Mouse (Mus musculus): ENCODE measurements around the gene Nrip1. TPM values are rescaled to one million over a fixed set of nuclear protein-coding genes. Genes with fewer than 3 reads are reported as not detected.

Gene Nrip1
- total and polyA plus RNA-seq, 3 experiments, result not detected

DNA sequence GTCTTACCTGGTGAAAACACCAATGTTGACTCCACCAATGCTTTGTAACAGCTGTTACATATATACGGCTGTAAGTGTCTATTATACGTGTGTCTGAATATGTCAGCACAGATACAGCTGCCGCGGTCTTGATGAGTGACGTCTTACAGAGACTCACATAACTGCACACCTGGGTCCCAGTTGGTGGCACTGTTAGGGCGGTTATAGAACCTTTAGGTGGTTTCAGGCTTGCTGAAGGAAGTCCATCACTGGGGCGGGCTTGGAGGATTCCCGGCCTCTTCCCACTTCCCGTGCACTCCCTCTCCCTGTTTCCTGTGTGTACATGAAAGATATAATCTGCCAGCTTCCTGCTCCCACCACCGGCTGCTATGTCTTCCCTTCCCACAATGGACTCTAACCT, 34.4 kb downstream of the Nrip1 start:
- no peak overlapping the region for H3K27ac ChIP-seq (ENCODE audit: insufficient read depth, low read depth)
- no peak for TF ChIP-seq ETS1 (conservative IDR thresholded peaks at IDR 0.05; ENCODE audit: low read depth, low read length)
- H3K4me1 ChIP-seq (ENCODE audit: control insufficient read depth in 1 of 2, insufficient read depth in 2 of 2), result no peaks in the 10 kb centered on the region
- peaks cover 88% of the 10 kb centered on the region for H3K9me3 ChIP-seq (replicated peaks; ENCODE audit: low read length)
- no peaks in the 10 kb centered on the region for H3K36me3 ChIP-seq (replicated peaks in 1 of 2; ENCODE audit: control insufficient read depth in 1 of 2, insufficient read depth in 1 of 2, low read length in 1 of 2)
- H3K4me2 ChIP-seq (ENCODE audit: insufficient read depth, low read depth, poor library complexity, severe bottlenecking), result no peak overlapping the region
- no peak overlapping the region for H3K9ac ChIP-seq (ENCODE audit: insufficient read depth, low read depth)
- H3K4me3 ChIP-seq (replicated peaks in 1 of 3; ENCODE audit: low read depth in 2 of 3, low read length in 2 of 3, poor library complexity in 1 of 3), result no peak overlapping the region
- DNase-seq (ENCODE audit: extremely low read depth), result no peak
- dilution Hi-C loops (cut with MboI; ENCODE audit: extremely low pct_ligation_motif_present, extremely low pct_unique_long_range_greater_than_20kb, low sequenced_read_pairs) (no loop called here), in situ Hi-C loops (cut with MboI; ENCODE audit: low pct_ligation_motif_present, low pct_unique_long_range_greater_than_20kb, low sequenced_read_pairs) (no loop called here)
- H3K79me2 ChIP-seq (replicated peaks; ENCODE audit: control insufficient read depth, extremely low read depth, insufficient read depth, poor library complexity, severe bottlenecking), result no peaks in the 10 kb centered on the region
- H3K27me3 ChIP-seq (replicated peaks), result no peaks in the 10 kb centered on the region

DNA sequence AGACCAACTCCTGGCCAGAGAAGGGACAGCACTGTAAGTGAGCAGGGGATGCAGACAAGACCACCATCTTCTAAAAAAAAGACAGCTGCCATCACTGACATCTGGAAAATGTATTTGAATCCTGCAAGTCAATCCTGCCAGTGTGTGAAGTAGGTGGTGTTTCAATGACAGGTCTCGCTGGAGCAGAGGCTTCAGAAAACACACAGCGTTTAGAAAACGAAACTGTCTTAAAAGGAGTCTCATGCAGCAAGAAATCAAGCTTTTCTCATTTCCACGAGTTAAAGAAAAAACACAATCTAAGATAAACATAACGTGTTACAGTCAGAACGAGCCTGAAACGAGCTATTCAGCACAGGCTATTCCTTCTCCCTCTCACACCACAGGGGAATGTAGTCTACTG, 36.3 kb downstream of the Nrip1 start:
- in situ Hi-C loops (cut with MboI; ENCODE audit: low pct_ligation_motif_present, low pct_unique_long_range_greater_than_20kb, low sequenced_read_pairs), result no loop called here
- H3K79me2 ChIP-seq (replicated peaks; ENCODE audit: control insufficient read depth, extremely low read depth, insufficient read depth, poor library complexity, severe bottlenecking), result no peaks in the 10 kb centered on the region
- dilution Hi-C loops (cut with MboI; ENCODE audit: extremely low pct_ligation_motif_present, extremely low pct_unique_long_range_greater_than_20kb, low sequenced_read_pairs), result no loop called here

DNA sequence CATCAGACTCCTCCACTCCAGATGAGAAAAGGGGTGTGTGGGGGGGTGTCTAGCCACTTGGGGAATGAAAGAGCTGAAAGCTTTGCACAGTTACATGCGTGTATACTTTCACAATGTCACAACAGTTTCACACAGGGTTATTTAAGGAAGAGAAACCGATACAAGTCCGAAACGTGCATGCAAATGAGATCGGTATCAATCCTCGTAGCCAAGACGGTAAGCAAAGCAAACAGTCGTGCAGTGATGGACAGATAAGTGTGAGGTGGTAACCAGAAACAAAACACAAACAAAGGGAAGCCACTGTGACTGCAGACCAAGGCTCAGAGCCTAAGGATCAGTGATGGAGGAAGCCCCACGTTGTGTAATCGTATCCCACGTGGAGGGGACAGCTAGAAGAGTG, 36.7 kb downstream of the Nrip1 start:
- Histone ChIP-seq H3K9me3 (replicated peaks; ENCODE audit: low read length) (peaks cover 84% of the 10 kb centered on the region), H3K9ac (ENCODE audit: insufficient read depth, low read depth) (no peak overlapping the region), H3K4me2 (ENCODE audit: insufficient read depth, low read depth, poor library complexity, severe bottlenecking) (no peak overlapping the region), H3K27me3 (replicated peaks) (no peaks in the 10 kb centered on the region), H3K36me3 (replicated peaks in 1 of 2; ENCODE audit: control insufficient read depth in 1 of 2, insufficient read depth in 1 of 2, low read length in 1 of 2) (no peaks in the 10 kb centered on the region), H3K4me3 (replicated peaks in 1 of 3; ENCODE audit: low read depth in 2 of 3, low read length in 2 of 3, poor library complexity in 1 of 3) (no peak overlapping the region), H3K79me2 (replicated peaks; ENCODE audit: control insufficient read depth, extremely low read depth, insufficient read depth, poor library complexity, severe bottlenecking) (no peaks in the 10 kb centered on the region), H3K27ac (ENCODE audit: insufficient read depth, low read depth) (no peak overlapping the region), H3K4me1 (ENCODE audit: control insufficient read depth in 1 of 2, insufficient read depth in 2 of 2) (no peaks in the 10 kb centered on the region)
- no peak for TF ChIP-seq NELFE (IDR thresholded peaks at IDR 0.05; ENCODE audit: low read depth, low read length)
- TF ChIP-seq ETS1 (conservative IDR thresholded peaks at IDR 0.05; ENCODE audit: low read depth, low read length), result no peak
- TF ChIP-seq IRF4 (IDR thresholded peaks at IDR 0.05; ENCODE audit: low read depth, low read length), result no peak
- no peak for TF ChIP-seq SMC3 (IDR thresholded peaks at IDR 0.05; ENCODE audit: low read depth, low read length)
- TF ChIP-seq CHD2 (IDR thresholded peaks at IDR 0.05; ENCODE audit: low read length), result no peak
- no peak for TF ChIP-seq JUND (conservative IDR thresholded peaks at IDR 0.05; ENCODE audit: low read depth, low read length)
- DNase-seq (ENCODE audit: extremely low read depth), result no peak
- dilution Hi-C loops (cut with MboI; ENCODE audit: extremely low pct_ligation_motif_present, extremely low pct_unique_long_range_greater_than_20kb, low sequenced_read_pairs) (no loop called here), in situ Hi-C loops (cut with MboI; ENCODE audit: low pct_ligation_motif_present, low pct_unique_long_range_greater_than_20kb, low sequenced_read_pairs) (no loop called here)

More for the DNA sequence above, 36.3 kb downstream of the Nrip1 start:
- TF ChIP-seq ZC3H11A (IDR thresholded peaks at IDR 0.05; ENCODE audit: low read depth, low read length) (no peak), KAT2A (IDR thresholded peaks at IDR 0.05; ENCODE audit: insufficient replicate concordance, low read length) (no peak), BHLHE40 (IDR thresholded peaks at IDR 0.05; ENCODE audit: low read depth, low read length) (no peak), NRF1 (IDR thresholded peaks at IDR 0.05; ENCODE audit: low read depth, low read length) (no peak), MAZ (IDR thresholded peaks at IDR 0.05; ENCODE audit: low read depth, low read length) (no peak), PAX5 (IDR thresholded peaks at IDR 0.05; ENCODE audit: low read length) (no peak)
- Histone ChIP-seq H3K4me3 (replicated peaks in 1 of 3; ENCODE audit: low read depth in 2 of 3, low read length in 2 of 3, poor library complexity in 1 of 3) (no peak overlapping the region), H3K27me3 (replicated peaks) (no peaks in the 10 kb centered on the region), H3K4me1 (ENCODE audit: control insufficient read depth in 1 of 2, insufficient read depth in 2 of 2) (no peaks in the 10 kb centered on the region), H3K27ac (ENCODE audit: insufficient read depth, low read depth) (no peak overlapping the region), H3K4me2 (ENCODE audit: insufficient read depth, low read depth, poor library complexity, severe bottlenecking) (no peak overlapping the region), H3K9me3 (replicated peaks; ENCODE audit: low read length) (peaks cover 85% of the 10 kb centered on the region), H3K9ac (ENCODE audit: insufficient read depth, low read depth) (no peak overlapping the region), H3K36me3 (replicated peaks in 1 of 2; ENCODE audit: control insufficient read depth in 1 of 2, insufficient read depth in 1 of 2, low read length in 1 of 2) (no peaks in the 10 kb centered on the region)
- no peak for DNase-seq (ENCODE audit: extremely low read depth)

Measured in CH12.LX (cell line).